Mouse (Mus musculus): Measurements from ENCODE around the gene Hspa4. TPM values are rescaled to one million over a fixed set of nuclear protein-coding genes. Genes with fewer than 3 reads are reported as not detected.

Hspa4 gene
- 121 and 173 TPM in 2 replicates for polyA plus RNA-seq (2012; rRNA removed)

DNA sequence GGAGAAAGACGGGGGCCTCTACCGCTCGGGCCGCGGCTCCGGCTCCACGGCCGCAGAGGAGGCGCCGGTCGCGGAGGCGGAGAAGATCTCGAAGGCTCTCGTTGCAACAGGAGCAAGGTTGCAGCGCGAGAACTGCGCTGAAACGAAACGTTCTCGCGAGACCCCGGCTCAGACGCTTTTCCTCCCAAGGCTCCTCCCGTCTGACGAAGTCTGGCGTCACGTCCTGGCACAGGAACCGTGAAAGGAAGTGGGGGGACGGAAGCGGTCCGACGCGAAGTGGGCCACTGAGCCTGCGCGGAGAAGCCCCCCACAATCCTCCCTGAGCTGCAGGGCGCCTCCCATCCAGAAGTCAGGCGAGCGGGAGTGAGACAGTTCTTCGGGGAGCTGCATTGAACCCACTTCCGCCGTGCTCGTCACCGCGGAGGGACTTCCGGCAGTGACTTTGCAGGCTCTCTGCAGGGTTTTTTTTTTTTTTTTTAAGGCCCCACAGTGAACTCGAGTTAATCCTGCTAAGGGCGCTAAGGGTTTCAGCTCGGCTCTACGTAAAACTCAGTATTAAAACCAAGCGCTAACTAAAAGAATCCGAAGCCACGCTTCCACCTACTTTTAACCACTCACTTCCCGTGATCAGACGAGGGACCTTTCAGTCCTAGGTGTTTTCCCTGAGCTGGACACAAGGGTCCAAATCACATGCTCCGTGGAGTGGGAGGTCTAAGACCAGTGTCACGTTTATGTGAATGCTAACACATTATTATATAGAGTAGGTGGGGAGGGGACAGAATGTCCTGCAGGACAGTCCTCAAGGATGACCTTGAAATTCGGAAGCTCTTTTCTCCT, at the start of gene Hspa4:
Hspa4 (minus strand) TSS at position 128 of the 837 bp plus-strand sequence.

DNA sequence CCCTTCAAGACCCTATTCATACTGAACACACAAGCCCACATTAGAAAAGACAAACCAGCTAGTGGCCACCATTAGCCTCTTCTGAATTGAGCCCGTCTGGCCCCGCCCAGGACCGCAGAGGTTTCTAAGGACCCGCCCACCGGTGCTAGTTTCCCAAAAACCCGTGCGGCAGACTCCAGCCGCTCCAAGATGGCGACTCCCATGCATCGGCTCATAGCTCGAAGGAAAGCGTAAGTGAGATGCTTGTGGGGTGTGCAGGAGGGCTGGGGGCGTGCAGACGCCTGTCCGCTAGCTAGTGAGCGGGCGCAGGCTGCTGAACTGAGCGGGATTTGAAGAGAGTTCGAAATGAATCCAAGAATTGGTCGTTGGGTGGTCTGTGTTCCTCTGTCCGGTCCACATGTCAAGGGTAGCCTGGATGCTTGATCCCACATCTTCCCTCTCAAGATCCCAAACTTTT, 24.3 kb upstream of the Hspa4 start, which contains the start of gene Zcchc10:
Zcchc10 (plus strand) TSS at position 168 of the 457 bp plus-strand sequence.

Other genes with a start within 250 kb of the Hspa4 start
- 15.5 and 16.6 TPM in 2 replicates for gene Zcchc10, start 24.2 kb upstream of the Hspa4 start, polyA plus RNA-seq (2012; rRNA removed)
- gene Aff4, start 50.4 kb upstream of the Hspa4 start, polyA plus RNA-seq (2012; rRNA removed), result 33.8 and 49.5 TPM in 2 replicates
- gene Leap2, start 122.7 kb upstream of the Hspa4 start, polyA plus RNA-seq (2012; rRNA removed), result 0.79 TPM in 1 of 2 replicates, not detected in the other
- gene Uqcrq, start 130.4 kb upstream of the Hspa4 start, polyA plus RNA-seq (2012; rRNA removed), result 236 and 255 TPM in 2 replicates
- 0.95 and 1.2 TPM in 2 replicates for gene Gdf9, start 130.6 kb upstream of the Hspa4 start, polyA plus RNA-seq (2012; rRNA removed)
- gene Gm10447, start 156.7 kb upstream of the Hspa4 start, polyA plus RNA-seq (2012; rRNA removed), result 0.07 and 0.21 TPM in 2 replicates
- 2.3 and 2.8 TPM in 2 replicates for gene Shroom1, start 156.7 kb upstream of the Hspa4 start, polyA plus RNA-seq (2012; rRNA removed)
- not detected in 2 replicates for gene Gm9837, start 170.0 kb upstream of the Hspa4 start, polyA plus RNA-seq (2012; rRNA removed)
- gene Gm9945, start 179.7 kb upstream of the Hspa4 start, polyA plus RNA-seq (2012; rRNA removed), result not detected in 2 replicates
- gene Sowaha, start 179.8 kb upstream of the Hspa4 start, polyA plus RNA-seq (2012; rRNA removed), result 0.23 and 0.27 TPM in 2 replicates
- 28.8 and 40.5 TPM in 2 replicates for gene Sept8, start 218.8 kb upstream of the Hspa4 start, polyA plus RNA-seq (2012; rRNA removed)